Mouse (Mus musculus): ENCODE data around the gene Gm3415. TPM values are rescaled to one million over a fixed set of nuclear protein-coding genes. Genes with fewer than 3 reads are reported as not detected.

Gm3415 gene
- polyA plus RNA-seq, 2 experiments: not detected

- Histone ChIP-seq H3K36me3 (ENCODE audit: control insufficient read depth, insufficient read depth, low read length) (no peaks in the 10 kb centered on the region), H3K4me3 (replicated peaks; ENCODE audit: low read length) (no peak overlapping the region), H3K9me3 (ENCODE audit: control insufficient read depth, low read length) (no peaks in the 10 kb centered on the region), H3K4me2 (replicated peaks; ENCODE audit: low read depth, low read length, severe bottlenecking) (no peak overlapping the region), H3K27ac (replicated peaks; ENCODE audit: low read depth, low read length) (no peak overlapping the region), H3K27me3 (ENCODE audit: control insufficient read depth, insufficient read depth, low read length) (no peaks in the 10 kb centered on the region), H3K4me1 (ENCODE audit: control insufficient read depth, insufficient read depth, low read length) (peaks cover 11% of the 10 kb centered on the region), H3K9ac (ENCODE audit: low read depth, low read length, severe bottlenecking) (no peak overlapping the region)
- no peak for TF ChIP-seq POLR2A (IDR thresholded peaks at IDR 0.05; ENCODE audit: borderline replicate concordance, extremely low read depth, insufficient read depth, insufficient read length)
- WGBS: 67% methylated on average over 5 of the region's 5 CpGs
- DNase-seq (ENCODE audit: low spot score) (no peak), ATAC-seq (ENCODE audit: low FRiP score, low read depth) (no peak)
These were observed 51.0 kb downstream of the Gm3415 start for GRCm38 (mm10) chr5:146606895-146607294.

GRCm38 (mm10) chr5:146607816-146608215, 51.9 kb downstream of the Gm3415 start:
- no peak for DNase-seq (ENCODE audit: low spot score)
- Histone ChIP-seq H3K4me2 (replicated peaks; ENCODE audit: low read depth, low read length, severe bottlenecking) (no peak overlapping the region), H3K4me3 (replicated peaks; ENCODE audit: low read length) (no peak overlapping the region), H3K27ac (replicated peaks; ENCODE audit: low read depth, low read length) (no peak overlapping the region), H3K36me3 (ENCODE audit: control insufficient read depth, insufficient read depth, low read length) (no peaks in the 10 kb centered on the region), H3K4me1 (ENCODE audit: control insufficient read depth, insufficient read depth, low read length) (peaks cover 11% of the 10 kb centered on the region), H3K27me3 (ENCODE audit: control insufficient read depth, insufficient read depth, low read length) (no peaks in the 10 kb centered on the region), H3K9me3 (ENCODE audit: control insufficient read depth, low read length) (no peaks in the 10 kb centered on the region), H3K9ac (ENCODE audit: low read depth, low read length, severe bottlenecking) (no peak overlapping the region)
- no peak for TF ChIP-seq POLR2A (IDR thresholded peaks at IDR 0.05; ENCODE audit: borderline replicate concordance, extremely low read depth, insufficient read depth, insufficient read length)
- WGBS: 64% methylated on average over 5 of the region's 5 CpGs
- ATAC-seq (ENCODE audit: low FRiP score, low read depth): no peak

Other genes starting within 250 kb of the Gm3415 start
- 10.8 and 12.4 TPM in 2 replicates for gene Wasf3, start 171.2 kb upstream of the Gm3415 start, polyA plus RNA-seq (2012; rRNA removed)
- 1.4 and 2.2 TPM in 2 replicates for gene Wasf3, start 171.2 kb upstream of the Gm3415 start, polyA plus RNA-seq (2014; fragmentation: Nextera tagmentation; extraction: Ambion mirVana)
- gene Gm6408, start 74.2 kb upstream of the Gm3415 start, polyA plus RNA-seq (2012; rRNA removed): 0.06 TPM in 1 of 2 replicates, not detected in the other
- gene Gm6408, start 74.2 kb upstream of the Gm3415 start, polyA plus RNA-seq (2014; fragmentation: Nextera tagmentation; extraction: Ambion mirVana): not detected in 2 replicates
- gene Gm6370, start 64.8 kb upstream of the Gm3415 start, polyA plus RNA-seq (2012; rRNA removed): not detected in 2 replicates
- not detected in 2 replicates for gene Gm6370, start 64.8 kb upstream of the Gm3415 start, polyA plus RNA-seq (2014; fragmentation: Nextera tagmentation; extraction: Ambion mirVana)
- gene 4930449I24Rik, start 53.7 kb upstream of the Gm3415 start, polyA plus RNA-seq (2012; rRNA removed): not detected in 2 replicates
- not detected in 2 replicates for gene 4930449I24Rik, start 53.7 kb upstream of the Gm3415 start, polyA plus RNA-seq (2014; fragmentation: Nextera tagmentation; extraction: Ambion mirVana)
- not detected in 2 replicates for gene Gm3402, start 42.0 kb upstream of the Gm3415 start, polyA plus RNA-seq (2012; rRNA removed)
- not detected in 2 replicates for gene Gm3402, start 42.0 kb upstream of the Gm3415 start, polyA plus RNA-seq (2014; fragmentation: Nextera tagmentation; extraction: Ambion mirVana)
- gene Gm3404, start 30.3 kb upstream of the Gm3415 start, polyA plus RNA-seq (2012; rRNA removed): not detected in 2 replicates
- gene Gm3404, start 30.3 kb upstream of the Gm3415 start, polyA plus RNA-seq (2014; fragmentation: Nextera tagmentation; extraction: Ambion mirVana): not detected in 2 replicates
- gene Gm3409, start 18.5 kb upstream of the Gm3415 start, polyA plus RNA-seq (2012; rRNA removed): not detected in 2 replicates
- not detected in 2 replicates for gene Gm3409, start 18.5 kb upstream of the Gm3415 start, polyA plus RNA-seq (2014; fragmentation: Nextera tagmentation; extraction: Ambion mirVana)
- 0.52 and 0.55 TPM in 2 replicates for gene Gpr12, start 29.1 kb downstream of the Gm3415 start, polyA plus RNA-seq (2012; rRNA removed)
- gene Gpr12, start 29.1 kb downstream of the Gm3415 start, polyA plus RNA-seq (2014; fragmentation: Nextera tagmentation; extraction: Ambion mirVana): 0.08 and 0.40 TPM in 2 replicates
- 20.1 and 22.8 TPM in 2 replicates for gene Usp12, start 238.9 kb downstream of the Gm3415 start, polyA plus RNA-seq (2012; rRNA removed)
- gene Usp12, start 238.9 kb downstream of the Gm3415 start, polyA plus RNA-seq (2014; fragmentation: Nextera tagmentation; extraction: Ambion mirVana): 11.1 and 13.6 TPM in 2 replicates

Data from limb, embryonic 14.5 days (tissue).